Mouse (Mus musculus): ENCODE measurements around the gene Snrpf.

DNA sequence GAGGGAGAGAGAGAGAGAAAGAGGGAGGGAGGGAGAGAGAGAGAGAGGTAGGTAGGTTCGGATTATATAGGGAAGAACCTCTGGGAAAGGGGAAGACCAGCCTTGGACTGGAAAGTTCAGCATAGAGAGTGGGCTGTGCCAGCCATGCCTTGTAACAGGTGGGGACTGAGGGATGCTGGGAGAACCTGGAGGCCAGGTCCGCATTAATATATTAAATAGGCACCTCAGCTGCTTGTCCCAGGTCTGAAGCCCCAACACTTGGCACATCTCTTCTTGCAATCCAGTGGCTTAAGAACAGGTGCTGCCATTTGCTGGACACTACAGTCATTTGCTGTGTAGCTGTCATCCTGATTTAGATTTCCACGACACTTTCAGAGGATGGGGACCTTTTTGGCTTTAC, 7.1 kb upstream of the Snrpf start:
- no peak for TF ChIP-seq POLR2A (IDR thresholded peaks at IDR 0.05; ENCODE audit: extremely low read depth, insufficient read depth, low read length)
- TF ChIP-seq CTCF (IDR thresholded peaks at IDR 0.05; ENCODE audit: low read depth, low read length) = no peak

Data from liver, adult 2 months (tissue).